Mouse (Mus musculus) spleen, adult 2 months (tissue): ENCODE results near the gene Hipk1.

Experiments used
- CTCF ChIP-seq: fragments of 200-500 bp; IDR thresholded peaks from 2 replicates; pipeline ENCODE4 v1.5.1; 2011; ENCODE audit warnings: mild to moderate bottlenecking, inconsistent platforms; ENCODE audit not compliant: insufficient read depth, insufficient read length, insufficient replicate concordance; ENCODE audit errors: extremely low read depth
- POLR2A ChIP-seq: fragments of 200-500 bp; IDR thresholded peaks from 2 replicates; pipeline ENCODE4 v1.6.1; 2011; ENCODE audit warnings: low read depth, low read length, inconsistent platforms

GRCm38 (mm10) chr3:103836453-103836852 lies 45.1 kb upstream of the Hipk1 start:
- no peak for TF ChIP-seq CTCF
- no peak for TF ChIP-seq POLR2A
